Mouse (Mus musculus): Measurements from ENCODE around the gene Mlx.
"Not testable (repeated sequence)": the region's sequence is repeated elsewhere in the genome, so short reads cannot be mapped to it uniquely, and the experiment has no call there.

The Mlx gene

GRCm38 (mm10) chr11:101098231-101098630 is 11.2 kb downstream of the Mlx start:
- DNase-seq (ENCODE audit: low spot score in 2 of 2): no peak

- no peak for DNase-seq (ENCODE audit: low spot score in 2 of 2)
Measured at GRCm38 (mm10) chr11:101103011-101103410, 15.9 kb downstream of the Mlx start.

GRCm38 (mm10) chr11:101109351-101109750 is 22.3 kb downstream of the Mlx start:
- no peak for DNase-seq (ENCODE audit: low spot score in 2 of 2)

- no peak for DNase-seq (ENCODE audit: low spot score in 2 of 2)
Measured at GRCm38 (mm10) chr11:101110708-101111107, 23.6 kb downstream of the Mlx start.

GRCm38 (mm10) chr11:101111178-101111577 is 24.1 kb downstream of the Mlx start:
- DNase-seq (ENCODE audit: low spot score in 2 of 2): no peak

GRCm38 (mm10) chr11:101112186-101112585 is 25.1 kb downstream of the Mlx start:
- DNase-seq (ENCODE audit: low spot score in 2 of 2): no peak

GRCm38 (mm10) chr11:101115564-101115963 is 28.5 kb downstream of the Mlx start:
- peak; percentile 70 to 78 for DNase-seq (ENCODE audit: low spot score in 2 of 2)

- no peak for DNase-seq (ENCODE audit: low spot score in 2 of 2)
Measured at GRCm38 (mm10) chr11:101118105-101118504, 31.0 kb downstream of the Mlx start.

- peak in 1 of 2 experiments; percentile 30 for DNase-seq (ENCODE audit: low spot score in 2 of 2)
Measured at GRCm38 (mm10) chr11:101119131-101119760, 32.2 kb downstream of the Mlx start.

GRCm38 (mm10) chr11:101119761-101120544 is 32.9 kb downstream of the Mlx start, which contains the start of the genes Retreg3 and Tubg1:
Retreg3 (minus strand) TSS chr11:101119893.
Tubg1 (plus strand) TSS chr11:101119938.
- DNase-seq (ENCODE audit: low spot score in 2 of 2): peak; percentile 99

GRCm38 (mm10) chr11:101120545-101121188 is 33.6 kb downstream of the Mlx start:
- no peak for DNase-seq (ENCODE audit: low spot score in 2 of 2)

- DNase-seq (ENCODE audit: low spot score in 2 of 2): not testable (repeated sequence)
Measured at GRCm38 (mm10) chr11:101124494-101124893, 37.4 kb downstream of the Mlx start.

- not testable (repeated sequence) for DNase-seq (ENCODE audit: low spot score in 2 of 2)
Measured at GRCm38 (mm10) chr11:101125008-101125407, 37.9 kb downstream of the Mlx start.

- DNase-seq (ENCODE audit: low spot score in 2 of 2): no peak
Measured at GRCm38 (mm10) chr11:101127075-101127474, 40.0 kb downstream of the Mlx start.

GRCm38 (mm10) chr11:101128996-101129577 is 42.0 kb downstream of the Mlx start:
- DNase-seq (ENCODE audit: low spot score in 2 of 2): no peak

- no peak for DNase-seq (ENCODE audit: low spot score in 2 of 2)
Measured at GRCm38 (mm10) chr11:101130056-101130756, 43.1 kb downstream of the Mlx start.

- no peak for DNase-seq (ENCODE audit: low spot score in 2 of 2)
Measured at GRCm38 (mm10) chr11:101131187-101131586, 44.1 kb downstream of the Mlx start.

- no peak for DNase-seq (ENCODE audit: low spot score in 2 of 2)
Measured at GRCm38 (mm10) chr11:101131701-101132100, 44.6 kb downstream of the Mlx start.

GRCm38 (mm10) chr11:101133037-101133436 is 46.0 kb downstream of the Mlx start:
- no peak for DNase-seq (ENCODE audit: low spot score in 2 of 2)

- no peak for DNase-seq (ENCODE audit: low spot score in 2 of 2)
Measured at GRCm38 (mm10) chr11:101134217-101134865, 47.3 kb downstream of the Mlx start.

GRCm38 (mm10) chr11:101137000-101137399 is 49.9 kb downstream of the Mlx start:
- no peak for DNase-seq (ENCODE audit: low spot score in 2 of 2)
